Mouse (Mus musculus) C2C12 (cell line): Measurements from ENCODE around the gene Tgfb3. TPM values are rescaled to one million over a fixed set of nuclear protein-coding genes. Genes with fewer than 3 reads are reported as not detected.

Source experiments
- H3K27me3 ChIP-seq: one replicate; pipeline ENCODE4 v1.6.1; 2011; ENCODE audit not compliant: control insufficient read depth, insufficient read depth, insufficient read length
- H3K36me3 ChIP-seq: one replicate; pipeline ENCODE4 v1.6.1; 2011; ENCODE audit not compliant: control insufficient read depth, insufficient read depth
- H3K4me3 ChIP-seq: one replicate; pipeline ENCODE4 v1.5.1; 2011; ENCODE audit warnings: mild to moderate bottlenecking, control low read depth; ENCODE audit not compliant: poor library complexity, insufficient read depth, severe bottlenecking
- H3K79me2 ChIP-seq: one replicate; pipeline ENCODE4 v1.6.1; 2011; ENCODE audit not compliant: control insufficient read depth, insufficient read depth
- H3K79me3 ChIP-seq: one replicate; pipeline ENCODE4 v1.6.1; 2011; ENCODE audit warnings: low read depth, control low read depth
- H3ac ChIP-seq: one replicate; pipeline ENCODE3; 2011; ENCODE audit warnings: low read depth; ENCODE audit not compliant: control insufficient read depth, insufficient read length
- CEBPB ChIP-seq: IDR thresholded peaks from one replicate; pipeline ENCODE4 v1.6.1; 2011; ENCODE audit warnings: low read depth, mild to moderate bottlenecking, control low read depth, moderate library complexity
- CTCF ChIP-seq: IDR thresholded peaks from one replicate; pipeline ENCODE4 v1.5.1; 2011; ENCODE audit not compliant: control insufficient read depth, insufficient read depth, insufficient read length
- FOSL1 ChIP-seq: IDR thresholded peaks from one replicate; pipeline ENCODE4 v1.8.0; 2011; ENCODE audit warnings: mild to moderate bottlenecking, low read length; ENCODE audit not compliant: poor library complexity, insufficient read depth, severe bottlenecking
- MAX ChIP-seq: IDR thresholded peaks from one replicate; pipeline ENCODE4 v1.6.1; 2011; ENCODE audit warnings: mild to moderate bottlenecking, control low read depth
- MYOD1 ChIP-seq: IDR thresholded peaks from one replicate; pipeline ENCODE4 v1.6.1; 2011; ENCODE audit warnings: low read depth; ENCODE audit not compliant: control insufficient read depth, insufficient read length
- MYOG ChIP-seq: IDR thresholded peaks from one replicate; pipeline ENCODE4 v1.6.1; 2011; ENCODE audit not compliant: control insufficient read depth, insufficient read length; ENCODE audit errors: extremely low read depth
- USF1 ChIP-seq: IDR thresholded peaks from one replicate; pipeline ENCODE4 v1.6.1; 2011; ENCODE audit warnings: low read depth, mild to moderate bottlenecking, control low read depth, moderate library complexity
- polyA plus RNA-seq: library from polyadenylated mRNA; unstranded; fragments of >200 nt; fragmentation: generic; extraction: Trizol; gene quantifications from one replicate; pipeline ENCODE4 v1.2.1, GENCODE M21; 2012; ENCODE audit warnings: missing spikeins

Tgfb3 gene
- polyA plus RNA-seq, 1 experiment, result 12.1 TPM

DNA sequence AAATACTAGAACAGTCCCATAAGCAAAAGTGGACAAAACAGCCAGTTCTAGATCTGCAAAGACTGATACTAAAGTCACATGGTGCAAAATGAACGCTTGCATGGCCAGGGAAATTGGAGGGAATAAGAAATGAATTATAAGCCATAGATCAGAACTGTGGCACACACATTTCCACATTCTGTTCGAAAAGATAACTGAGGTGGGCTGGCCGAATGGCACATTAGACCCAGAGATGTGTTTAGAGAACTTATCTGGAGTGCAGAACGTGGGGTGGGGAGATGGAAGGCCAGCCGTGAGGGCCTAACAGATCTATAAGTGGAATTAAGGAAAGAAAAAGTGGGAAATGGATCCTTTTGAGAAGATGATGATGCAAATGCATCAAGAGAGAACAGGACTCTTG, 27.4 kb downstream of the Tgfb3 start:
- Histone ChIP-seq H3K79me2 (no peaks in the 10 kb centered on the region), H3K4me3 (no peak overlapping the region), H3ac (no peak overlapping the region), H3K79me3 (no peaks in the 10 kb centered on the region), H3K36me3 (peaks cover 8% of the 10 kb centered on the region), H3K27me3 (no peaks in the 10 kb centered on the region)
- no peak for TF ChIP-seq FOSL1
- no peak for TF ChIP-seq USF1
- TF ChIP-seq MYOD1, result no peak

DNA sequence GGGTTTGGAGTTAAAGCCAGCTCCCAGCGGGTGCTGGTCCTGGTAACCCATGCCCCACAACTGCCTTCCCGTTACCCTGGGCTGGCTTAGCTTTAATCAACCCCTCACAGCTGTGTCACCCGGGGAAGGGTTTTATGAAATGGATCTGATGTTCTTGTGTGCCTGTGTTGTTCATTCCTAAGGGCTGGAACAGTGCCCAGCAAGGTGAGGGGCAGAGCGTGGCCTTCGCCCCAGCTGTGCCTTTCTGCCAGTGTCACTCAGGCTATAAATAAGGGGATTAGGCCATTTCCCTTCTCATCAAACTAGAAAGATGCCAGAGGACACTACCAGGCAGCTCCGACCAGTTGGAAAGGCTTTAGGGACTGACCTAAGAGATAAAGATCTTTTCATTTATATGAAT, 29.0 kb downstream of the Tgfb3 start:
- TF ChIP-seq CEBPB, result no peak
- TF ChIP-seq FOSL1, result no peak
- no peak for TF ChIP-seq USF1
- TF ChIP-seq CTCF, result no peak
- TF ChIP-seq MYOG, result no peak
- TF ChIP-seq MYOD1, result no peak
- no peak for TF ChIP-seq MAX
- Histone ChIP-seq H3K36me3 (no peaks in the 10 kb centered on the region), H3K79me3 (no peaks in the 10 kb centered on the region), H3K79me2 (no peaks in the 10 kb centered on the region), H3K4me3 (no peak overlapping the region), H3K27me3 (no peaks in the 10 kb centered on the region), H3ac (no peak overlapping the region)

DNA sequence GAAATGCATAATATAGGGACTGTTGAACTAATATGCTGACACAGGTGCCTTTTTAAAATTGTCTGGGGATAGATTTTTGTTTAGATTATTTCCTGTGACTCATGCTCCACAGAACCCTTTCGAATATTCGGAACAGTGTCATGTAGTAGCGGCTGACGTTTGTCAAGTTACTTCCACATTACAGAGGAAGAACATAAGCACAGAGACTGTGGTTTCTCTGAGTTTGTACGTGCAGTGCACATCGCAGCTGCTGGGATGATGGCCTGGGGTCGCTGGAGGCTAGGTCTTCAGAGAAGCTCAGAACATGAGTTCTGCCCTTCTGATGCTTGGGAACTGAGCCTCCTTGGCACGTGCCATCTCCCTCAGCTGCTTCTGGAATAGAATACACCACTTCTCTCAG, 31.5 kb downstream of the Tgfb3 start:
- Histone ChIP-seq H3K79me2 (no peaks in the 10 kb centered on the region), H3K4me3 (no peak overlapping the region), H3K27me3 (no peaks in the 10 kb centered on the region), H3ac (no peak overlapping the region), H3K36me3 (no peaks in the 10 kb centered on the region), H3K79me3 (no peaks in the 10 kb centered on the region)
- no peak for TF ChIP-seq FOSL1
- TF ChIP-seq MAX, result no peak
- no peak for TF ChIP-seq MYOG
- no peak for TF ChIP-seq USF1
- no peak for TF ChIP-seq MYOD1
- no peak for TF ChIP-seq CTCF
- TF ChIP-seq CEBPB, result no peak

DNA sequence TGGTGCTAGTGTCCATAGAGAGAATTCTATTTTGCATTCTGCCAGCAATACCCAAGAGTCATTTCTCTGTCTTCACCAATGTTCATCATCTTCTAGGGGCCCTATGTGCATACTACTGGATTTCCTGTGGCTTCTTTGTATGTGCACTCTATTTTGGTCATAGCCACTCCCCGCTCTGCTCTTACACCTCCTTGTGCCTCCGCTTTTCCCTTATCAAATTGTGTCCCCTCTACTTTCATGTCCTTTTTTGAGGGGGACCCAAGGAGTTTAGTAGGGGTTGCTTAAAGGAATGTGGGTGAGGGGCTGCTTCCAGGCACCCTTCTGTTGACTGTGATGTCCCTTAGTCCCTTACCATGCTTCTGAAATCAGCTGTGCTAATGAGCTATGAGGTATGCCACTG, 32.1 kb downstream of the Tgfb3 start:
- Histone ChIP-seq H3K79me2 (no peaks in the 10 kb centered on the region), H3K79me3 (no peaks in the 10 kb centered on the region), H3K27me3 (no peaks in the 10 kb centered on the region), H3K4me3 (no peak overlapping the region), H3K36me3 (no peaks in the 10 kb centered on the region), H3ac (no peak overlapping the region)
- TF ChIP-seq MYOG (no peak), MAX (no peak), MYOD1 (no peak), CTCF (no peak), CEBPB (no peak), USF1 (no peak), FOSL1 (no peak)

DNA sequence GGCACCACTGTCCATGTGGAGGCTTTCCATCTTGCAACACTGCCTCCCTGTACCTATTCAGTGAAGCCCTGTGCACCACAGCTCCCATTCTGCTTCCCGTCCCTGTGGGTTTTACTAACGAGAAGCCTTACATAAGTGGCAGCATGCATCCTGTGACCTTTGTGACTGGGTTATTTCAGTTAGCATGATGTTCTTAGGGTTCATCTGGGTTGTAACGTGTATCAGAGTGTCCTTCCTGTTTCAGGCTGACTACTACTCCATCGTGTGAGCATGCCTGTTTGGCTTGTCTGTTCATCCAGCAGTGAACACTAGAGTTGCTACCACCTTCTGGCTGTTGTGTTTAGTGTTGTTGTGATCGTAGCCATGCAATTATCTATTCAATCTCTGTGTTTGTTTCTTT, 32.7 kb downstream of the Tgfb3 start:
- TF ChIP-seq CTCF (no peak), FOSL1 (no peak), USF1 (no peak), MYOG (no peak), MYOD1 (no peak), MAX (no peak), CEBPB (no peak)
- H3K36me3 ChIP-seq, result no peaks in the 10 kb centered on the region
- no peaks in the 10 kb centered on the region for H3K27me3 ChIP-seq
- no peak overlapping the region for H3K4me3 ChIP-seq
- no peaks in the 10 kb centered on the region for H3K79me2 ChIP-seq
- H3ac ChIP-seq, result no peak overlapping the region
- H3K79me3 ChIP-seq, result no peaks in the 10 kb centered on the region

DNA sequence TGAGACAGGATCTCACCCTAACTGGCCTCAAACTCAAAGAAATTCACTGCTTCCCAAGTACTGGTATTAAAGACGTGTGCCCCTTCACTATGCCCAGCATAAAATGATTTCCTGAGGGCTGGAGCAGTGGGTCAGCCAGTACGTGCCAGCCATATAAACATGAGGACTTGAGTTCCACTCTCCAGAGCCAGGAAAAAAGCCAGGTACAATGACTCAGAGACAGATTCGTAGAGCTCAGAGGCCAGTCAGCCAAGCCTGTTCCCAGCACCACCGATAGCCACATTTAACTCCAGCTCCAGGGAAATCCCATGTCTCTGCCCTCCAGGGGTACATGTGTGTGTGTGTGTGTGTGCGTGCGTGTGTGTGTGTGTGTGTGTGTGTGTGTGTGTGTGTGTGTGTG, 39.1 kb downstream of the Tgfb3 start:
- H3K79me2 ChIP-seq, result no peaks in the 10 kb centered on the region
- no peaks in the 10 kb centered on the region for H3K27me3 ChIP-seq
- no peaks in the 10 kb centered on the region for H3K79me3 ChIP-seq
- no peak overlapping the region for H3ac ChIP-seq
- TF ChIP-seq MYOD1, result no peak
- no peaks in the 10 kb centered on the region for H3K36me3 ChIP-seq
- no peak overlapping the region for H3K4me3 ChIP-seq
